Mouse (Mus musculus): ENCODE measurements around the gene Angptl4. TPM values are rescaled to one million over a fixed set of nuclear protein-coding genes. Genes with fewer than 3 reads are reported as not detected.

The Angptl4 gene
- polyA plus RNA-seq, 1 experiment from 2014 or later, result 21.4 TPM

GRCm38 (mm10) chr17:33816612-33817011 is 35.0 kb upstream of the Angptl4 start:
- Histone ChIP-seq H3K9me3 (no peaks in the 10 kb centered on the region), H3K36me3 (replicated peaks) (peaks cover 40% of the 10 kb centered on the region), H3K4me3 (peak overlapping the region; percentile 59), H3K4me1 (peaks cover 29% of the 10 kb centered on the region), H3K27ac (0 out of 2 replicates have a peak overlapping the region, but pooled peaks have one; percentile 92), H3K27me3 (ENCODE audit: poor library complexity, severe bottlenecking) (peaks cover 2% of the 10 kb centered on the region)
- WGBS, result 90% methylated on average over 5 of the region's 5 CpGs
- DNase-seq (ENCODE audit: extremely low spot score, low spot score), result no peak

- Histone ChIP-seq H3K4me3 (no peak overlapping the region), H3K27me3 (ENCODE audit: poor library complexity, severe bottlenecking) (peaks cover 14% of the 10 kb centered on the region), H3K9me3 (no peaks in the 10 kb centered on the region), H3K4me1 (peaks cover 36% of the 10 kb centered on the region), H3K27ac (no peak overlapping the region), H3K36me3 (replicated peaks) (peaks cover 28% of the 10 kb centered on the region)
- 89% methylated on average over 6 of the region's 6 CpGs for WGBS
- no peak for DNase-seq (ENCODE audit: extremely low spot score, low spot score)
Measured at GRCm38 (mm10) chr17:33815399-33815798, 33.8 kb upstream of the Angptl4 start.

GRCm38 (mm10) chr17:33812990-33813389 is 31.4 kb upstream of the Angptl4 start:
- DNase-seq (ENCODE audit: extremely low spot score, low spot score), result no peak
- Histone ChIP-seq H3K36me3 (replicated peaks) (peaks cover 4% of the 10 kb centered on the region), H3K27ac (no peak overlapping the region), H3K4me1 (peaks cover 32% of the 10 kb centered on the region), H3K4me3 (no peak overlapping the region), H3K9me3 (no peaks in the 10 kb centered on the region), H3K27me3 (ENCODE audit: poor library complexity, severe bottlenecking) (peaks cover 14% of the 10 kb centered on the region)
- WGBS, result 71% methylated on average over 4 of the region's 4 CpGs

- peaks cover 29% of the 10 kb centered on the region for H3K4me1 ChIP-seq
- no peak for DNase-seq (ENCODE audit: extremely low spot score, low spot score)
- H3K4me3 ChIP-seq, result no peak overlapping the region
- H3K36me3 ChIP-seq (replicated peaks), result peaks cover 3% of the 10 kb centered on the region; the same call in 1 of the 2 replicates
- H3K27ac ChIP-seq, result no peak overlapping the region
- no peaks in the 10 kb centered on the region for H3K9me3 ChIP-seq
- 73% methylated on average over 3 of the region's 3 CpGs for WGBS
- peaks cover 14% of the 10 kb centered on the region for H3K27me3 ChIP-seq (ENCODE audit: poor library complexity, severe bottlenecking)
Measured at GRCm38 (mm10) chr17:33812475-33812874, 30.8 kb upstream of the Angptl4 start.

- 35% methylated on average over 7 of the region's 7 CpGs for WGBS
- H3K4me1 ChIP-seq, result peaks cover 19% of the 10 kb centered on the region
- 0 out of 2 replicates have a peak, but pooled peaks cover 3% of the 10 kb centered on the region for H3K36me3 ChIP-seq (replicated peaks)
- peak overlapping the region; percentile 63 for H3K4me3 ChIP-seq
- H3K27ac ChIP-seq, result no peak overlapping the region
- peaks cover 14% of the 10 kb centered on the region for H3K27me3 ChIP-seq (ENCODE audit: poor library complexity, severe bottlenecking)
- no peaks in the 10 kb centered on the region for H3K9me3 ChIP-seq
- no peak for DNase-seq (ENCODE audit: extremely low spot score, low spot score)
Measured at GRCm38 (mm10) chr17:33811142-33811516, 29.5 kb upstream of the Angptl4 start.

- DNase-seq (ENCODE audit: extremely low spot score, low spot score), result peak; percentile 88
- WGBS, result 1% methylated on average over 36 of the region's 36 CpGs
- Histone ChIP-seq H3K36me3 (replicated peaks) (0 out of 2 replicates have a peak, but pooled peaks cover under 1% of the 10 kb centered on the region), H3K27ac (peak within 1 kb of the TSS; percentile 59), H3K4me3 (peak within 1 kb of the TSS; percentile 63), H3K27me3 (ENCODE audit: poor library complexity, severe bottlenecking) (peaks cover 14% of the 10 kb centered on the region), H3K9me3 (no peaks in the 10 kb centered on the region), H3K4me1 (peaks cover 19% of the 10 kb centered on the region)
Measured at GRCm38 (mm10) chr17:33810334-33811141, 28.9 kb upstream of the Angptl4 start, which contains the start of gene Kank3. TSS of gene Kank3 (plus strand) at chr17:33810519.

GRCm38 (mm10) chr17:33808192-33808591 is 26.6 kb upstream of the Angptl4 start:
- peaks cover 14% of the 10 kb centered on the region for H3K27me3 ChIP-seq (ENCODE audit: poor library complexity, severe bottlenecking)
- H3K27ac ChIP-seq, result no peak overlapping the region
- no peaks in the 10 kb centered on the region for H3K9me3 ChIP-seq
- no peak for DNase-seq (ENCODE audit: extremely low spot score, low spot score)
- H3K4me1 ChIP-seq, result peaks cover 19% of the 10 kb centered on the region
- 48% methylated on average over 10 of the region's 10 CpGs for WGBS
- no peak overlapping the region for H3K4me3 ChIP-seq
- no peaks in the 10 kb centered on the region for H3K36me3 ChIP-seq (replicated peaks)

GRCm38 (mm10) chr17:33807181-33807888 is 25.7 kb upstream of the Angptl4 start:
- DNase-seq (ENCODE audit: extremely low spot score, low spot score), result no peak
- Histone ChIP-seq H3K4me3 (no peak overlapping the region), H3K27me3 (ENCODE audit: poor library complexity, severe bottlenecking) (peaks cover 14% of the 10 kb centered on the region), H3K27ac (no peak overlapping the region), H3K36me3 (replicated peaks) (no peaks in the 10 kb centered on the region), H3K9me3 (no peaks in the 10 kb centered on the region), H3K4me1 (peaks cover 19% of the 10 kb centered on the region)
- WGBS, result 70% methylated on average over 8 of the region's 9 CpGs

- DNase-seq (ENCODE audit: extremely low spot score, low spot score), result no peak
- H3K4me1 ChIP-seq, result peaks cover 4% of the 10 kb centered on the region
Measured at GRCm38 (mm10) chr17:33804745-33805144, 23.1 kb upstream of the Angptl4 start.

GRCm38 (mm10) chr17:33804205-33804604 is 22.6 kb upstream of the Angptl4 start:
- WGBS, result 63% methylated on average over 4 of the region's 4 CpGs
- DNase-seq (ENCODE audit: extremely low spot score, low spot score), result no peak
- H3K36me3 ChIP-seq (replicated peaks), result no peaks in the 10 kb centered on the region
- peaks cover 4% of the 10 kb centered on the region for H3K4me1 ChIP-seq
- no peaks in the 10 kb centered on the region for H3K27me3 ChIP-seq (ENCODE audit: poor library complexity, severe bottlenecking)
- no peak overlapping the region for H3K4me3 ChIP-seq
- H3K9me3 ChIP-seq, result no peaks in the 10 kb centered on the region
- H3K27ac ChIP-seq, result no peak overlapping the region

More at GRCm38 (mm10) chr17:33804745-33805144, 23.1 kb upstream of the Angptl4 start:
- no peaks in the 10 kb centered on the region for H3K36me3 ChIP-seq (replicated peaks)
- H3K27me3 ChIP-seq (ENCODE audit: poor library complexity, severe bottlenecking), result no peaks in the 10 kb centered on the region
- 62% methylated on average over 1 of the region's 1 CpGs for whole genome bisulfite sequencing
- no peaks in the 10 kb centered on the region for H3K9me3 ChIP-seq
- H3K4me3 ChIP-seq, result no peak overlapping the region
- no peak overlapping the region for H3K27ac ChIP-seq

- 13% methylated on average over 2 of the region's 2 CpGs for WGBS
- Histone ChIP-seq H3K27ac (no peak overlapping the region), H3K4me3 (no peak overlapping the region), H3K27me3 (ENCODE audit: poor library complexity, severe bottlenecking) (no peaks in the 10 kb centered on the region), H3K36me3 (replicated peaks) (no peaks in the 10 kb centered on the region), H3K4me1 (no peaks in the 10 kb centered on the region), H3K9me3 (no peaks in the 10 kb centered on the region)
- DNase-seq (ENCODE audit: extremely low spot score, low spot score), result no peak
Measured at GRCm38 (mm10) chr17:33802221-33802620, 20.6 kb upstream of the Angptl4 start.

- Histone ChIP-seq H3K4me1 (no peaks in the 10 kb centered on the region), H3K4me3 (no peak overlapping the region), H3K36me3 (replicated peaks) (no peaks in the 10 kb centered on the region), H3K27ac (no peak overlapping the region), H3K27me3 (ENCODE audit: poor library complexity, severe bottlenecking) (no peaks in the 10 kb centered on the region), H3K9me3 (no peaks in the 10 kb centered on the region)
- WGBS, result 73% methylated on average over 1 of the region's 1 CpGs
- DNase-seq (ENCODE audit: extremely low spot score, low spot score), result no peak
Measured at GRCm38 (mm10) chr17:33799277-33799676, 17.6 kb upstream of the Angptl4 start.

- H3K9me3 ChIP-seq, result no peaks in the 10 kb centered on the region
- no peaks in the 10 kb centered on the region for H3K36me3 ChIP-seq (replicated peaks)
- no peak for DNase-seq (ENCODE audit: extremely low spot score, low spot score)
- H3K27ac ChIP-seq, result no peak overlapping the region
- no peaks in the 10 kb centered on the region for H3K27me3 ChIP-seq (ENCODE audit: poor library complexity, severe bottlenecking)
- no peak overlapping the region for H3K4me3 ChIP-seq
- WGBS, result 48% methylated on average over 3 of the region's 3 CpGs
- no peaks in the 10 kb centered on the region for H3K4me1 ChIP-seq
Measured at GRCm38 (mm10) chr17:33798306-33798705, 16.7 kb upstream of the Angptl4 start.
